22 mouse cellular contexts compared by ENCODE assay signal in genomic region chr9:116013911-116014310, GRCm38 (mm10).
"Had no signal": no experiment of that assay in that cellular context is flagged by ENCODE, and none has a peak within 500 bp of the region (broad histone marks: within the 10 kb centered on the region; RNA-seq: fewer than 3 reads in every experiment).

No protein-coding gene starts in this region.

- DNase-seq: kidney, adult 11 months; kidney, adult 8-10 months; kidney, postnatal 25 days; layer of hippocampus, adult 9-11 months; liver; lung, adult 18-20 months; lung, postnatal 10 days; lung, postnatal 36 days; right cerebral cortex, postnatal 25 days; spleen, adult 18-20 months; thymus, adult 18-20 months; thymus, postnatal 36 days had no signal

- ATAC-seq: intestine, embryonic 15.5 days; liver, embryonic 12.5 days; midbrain, embryonic 16.5 days had no signal

- H3K36me3 ChIP-seq: intestine, embryonic 15.5 days; limb, embryonic 12.5 days; liver, embryonic 12.5 days; liver, embryonic 15.5 days; lung, embryonic 15.5 days; midbrain, embryonic 10.5 days; stomach, embryonic 15.5 days had no signal

- H3K9me3 ChIP-seq: intestine, embryonic 15.5 days; liver, embryonic 15.5 days; lung, embryonic 15.5 days; midbrain, embryonic 10.5 days; stomach, embryonic 15.5 days had no signal

- H3K9ac ChIP-seq: intestine, embryonic 15.5 days; limb, embryonic 12.5 days; liver, embryonic 12.5 days; liver, embryonic 15.5 days; lung, embryonic 15.5 days; stomach, embryonic 15.5 days had no signal

- H3K27ac ChIP-seq: intestine, embryonic 15.5 days; layer of hippocampus, adult 2 months; limb, embryonic 12.5 days; liver, embryonic 12.5 days; liver, embryonic 15.5 days; lung, embryonic 15.5 days; midbrain, embryonic 10.5 days; stomach, embryonic 15.5 days had no signal

- H3K4me3 ChIP-seq: intestine, embryonic 15.5 days; layer of hippocampus, adult 2 months; limb, embryonic 12.5 days; liver, embryonic 12.5 days; liver, embryonic 15.5 days; lung, embryonic 15.5 days; megakaryocyte, embryonic 14.5 days; midbrain, embryonic 10.5 days; stomach, embryonic 15.5 days had no signal

- H3K4me2 ChIP-seq: intestine, embryonic 15.5 days; limb, embryonic 12.5 days; liver, embryonic 12.5 days; liver, embryonic 15.5 days; lung, embryonic 15.5 days; stomach, embryonic 15.5 days had no signal

- H3K4me1 ChIP-seq: intestine, embryonic 15.5 days; liver, embryonic 12.5 days; liver, embryonic 15.5 days; lung, embryonic 15.5 days; megakaryocyte, embryonic 14.5 days; midbrain, embryonic 10.5 days had no signal

- H3K27me3 ChIP-seq: intestine, embryonic 15.5 days; limb, embryonic 12.5 days; liver, embryonic 12.5 days; liver, embryonic 15.5 days; lung, embryonic 15.5 days; stomach, embryonic 15.5 days had no signal
